Mouse (Mus musculus) small intestine, adult 2 months (tissue): ENCODE measurements around the gene Cd3e.

ENCODE experiments used
- CTCF ChIP-seq: fragments of 200-500 bp; IDR thresholded peaks from 2 replicates; pipeline ENCODE4 v1.5.1; 2012; ENCODE audit warnings: low read depth, mild to moderate bottlenecking, control low read depth, inconsistent platforms, low read length, moderate library complexity, mixed read lengths; ENCODE audit not compliant: insufficient replicate concordance, insufficient read length; ENCODE audit errors: extremely low read depth
- POLR2A ChIP-seq: fragments of 200-500 bp; IDR thresholded peaks from 2 replicates; pipeline ENCODE4 v1.6.1; 2012; ENCODE audit warnings: low read depth, mild to moderate bottlenecking, control low read depth, inconsistent platforms, low read length, moderate library complexity

- TF ChIP-seq CTCF (no peak), POLR2A (no peak)
These were observed 17.6 kb downstream of the Cd3e start for GRCm38 (mm10) chr9:44991821-44992220.
